Mouse (Mus musculus) kidney, embryonic 15.5 days (tissue): ENCODE measurements around the gene Actn1. TPM values are rescaled to one million over a fixed set of nuclear protein-coding genes. Genes with fewer than 3 reads are reported as not detected.

Source experiments
- ATAC-seq: fragments of 200-750 bp; cut with Nextera tagmentation; replicated peaks from 2 replicates; pipeline ENCODE4 v1.8.0; 2017; ENCODE audit warnings: moderate TSS enrichment; ENCODE audit not compliant: low FRiP score
- H3K27ac ChIP-seq: fragments of 300-500 bp; sonication (generic); 2 replicates; pipeline ENCODE4 v1.5.1; 2015; ENCODE audit warnings: mild to moderate bottlenecking, inconsistent platforms
- H3K27me3 ChIP-seq: fragments of 300-500 bp; sonication (generic); 2 replicates; pipeline ENCODE4 v1.6.1; 2015; ENCODE audit warnings: inconsistent platforms
- H3K36me3 ChIP-seq: fragments of 300-500 bp; sonication (generic); 2 replicates; pipeline ENCODE4 v1.6.1; 2015; ENCODE audit warnings: inconsistent platforms
- H3K4me1 ChIP-seq: fragments of 300-500 bp; sonication (generic); 2 replicates; pipeline ENCODE4 v1.6.1; 2015; ENCODE audit warnings: inconsistent platforms
- H3K4me2 ChIP-seq: fragments of 300-500 bp; sonication (generic); 2 replicates; pipeline ENCODE4 v1.6.1; 2015; ENCODE audit warnings: moderate library complexity, mild to moderate bottlenecking, inconsistent platforms
- H3K4me3 ChIP-seq: fragments of 300-500 bp; sonication (generic); replicated peaks from 2 replicates; pipeline ENCODE4 v1.5.1; 2015; ENCODE audit warnings: mild to moderate bottlenecking, inconsistent platforms
- H3K9ac ChIP-seq: fragments of 300-500 bp; sonication (generic); 2 replicates; pipeline ENCODE4 v1.6.1; 2015; ENCODE audit warnings: mild to moderate bottlenecking, inconsistent platforms
- H3K9me3 ChIP-seq: fragments of 300-500 bp; sonication (generic); replicated peaks from 2 replicates; pipeline ENCODE4 v1.6.1; 2016; ENCODE audit warnings: inconsistent platforms
- WGBS: fragments of 180-500 bp; shearing (Covaris S2); methylation state at CpG from one replicate; pipeline ENCODE4 v1.1.7; 2015; ENCODE audit warnings: mixed read lengths; 5-methylcytosine and 5-hydroxymethylcytosine counted together
- polyA plus RNA-seq: library from polyadenylated mRNA; unstranded; fragments of >200 nt; fragmentation: Nextera tagmentation; extraction: Ambion mirVana; gene quantifications from 2 replicates; pipeline ENCODE4 v1.2.1, GENCODE M21; 2015

The Actn1 gene
- polyA plus RNA-seq, 1 experiment from 2014 or later, result 47.6 TPM

DNA sequence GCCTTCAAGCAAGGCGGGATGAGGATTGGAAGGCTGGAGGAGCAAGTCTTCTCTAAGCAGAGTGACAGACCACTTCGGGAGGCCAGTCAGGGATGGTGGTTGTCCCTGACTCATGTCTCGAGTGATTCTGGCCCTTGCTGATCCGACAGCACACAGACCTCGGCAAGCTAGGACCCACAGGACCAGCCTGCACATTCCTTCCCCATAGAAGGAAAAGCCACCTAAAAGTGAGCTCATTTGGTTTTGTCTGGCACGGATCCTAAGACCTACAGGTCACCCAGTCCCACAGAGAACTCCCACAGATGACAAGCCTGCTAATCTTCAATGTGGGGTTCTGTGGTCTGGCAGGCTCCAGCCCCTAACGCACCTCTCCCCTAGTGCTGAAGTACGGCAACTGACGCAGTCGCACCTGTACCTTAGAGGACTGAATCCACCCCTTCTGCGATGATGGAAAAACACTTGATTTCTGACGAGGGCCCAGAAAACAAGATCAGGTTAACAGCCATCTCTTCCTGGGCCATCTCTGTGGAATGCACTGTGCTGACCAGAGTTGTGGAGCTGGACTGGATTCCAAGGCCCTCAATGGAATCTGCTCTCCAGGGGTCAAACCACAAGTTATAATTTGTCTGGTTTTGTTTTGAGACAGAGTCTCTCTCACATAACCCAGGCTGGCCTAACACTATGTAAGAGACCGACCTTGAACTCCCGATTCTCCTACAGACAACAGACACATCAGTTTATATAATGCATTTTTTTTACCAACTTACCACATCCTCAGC lies 39.7 kb downstream of the Actn1 start:
- H3K9ac ChIP-seq, result no peak overlapping the region
- no peaks in the 10 kb centered on the region for H3K9me3 ChIP-seq
- WGBS, result 66% methylated on average over 14 of the region's 14 CpGs
- peak overlapping the region; percentile 42 for H3K27ac ChIP-seq
- H3K36me3 ChIP-seq, result peaks cover 5% of the 10 kb centered on the region; the same call in 1 of the 2 replicates
- peaks cover 88% of the 10 kb centered on the region for H3K4me1 ChIP-seq
- H3K4me3 ChIP-seq, result no peak overlapping the region
- no peak overlapping the region for H3K4me2 ChIP-seq
- ATAC-seq, result no peak; the same call in 1 of the 2 replicates
- H3K27me3 ChIP-seq, result no peaks in the 10 kb centered on the region

DNA sequence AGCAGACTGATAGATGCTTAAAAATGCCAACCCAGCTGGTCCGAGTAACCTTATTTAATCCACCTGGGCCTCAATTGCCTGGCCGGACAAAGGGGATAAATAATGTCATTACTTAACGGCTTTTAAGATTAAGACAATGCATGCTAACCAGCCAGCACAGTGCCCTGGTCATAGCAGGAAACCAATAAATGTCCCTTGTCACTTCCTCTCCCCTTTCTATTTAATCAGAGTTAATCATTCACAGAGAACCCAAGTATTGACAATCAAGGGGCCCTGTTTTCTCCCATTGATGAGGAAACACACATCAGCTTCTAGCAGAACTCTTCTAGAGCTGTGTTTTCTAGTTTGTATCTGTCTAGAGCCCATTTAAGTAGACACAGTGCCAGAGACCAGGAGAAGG lies 41.4 kb downstream of the Actn1 start:
- Histone ChIP-seq H3K9ac (no peak overlapping the region), H3K4me1 (peaks cover 91% of the 10 kb centered on the region), H3K36me3 (peaks cover 5% of the 10 kb centered on the region; the same call in 1 of the 2 replicates), H3K4me3 (no peak overlapping the region), H3K4me2 (no peak overlapping the region), H3K27me3 (no peaks in the 10 kb centered on the region), H3K9me3 (no peaks in the 10 kb centered on the region), H3K27ac (peak overlapping the region; percentile 84; the same call in 1 of the 2 replicates)
- 47% methylated on average over 3 of the region's 3 CpGs for WGBS
- ATAC-seq, result no peak

DNA sequence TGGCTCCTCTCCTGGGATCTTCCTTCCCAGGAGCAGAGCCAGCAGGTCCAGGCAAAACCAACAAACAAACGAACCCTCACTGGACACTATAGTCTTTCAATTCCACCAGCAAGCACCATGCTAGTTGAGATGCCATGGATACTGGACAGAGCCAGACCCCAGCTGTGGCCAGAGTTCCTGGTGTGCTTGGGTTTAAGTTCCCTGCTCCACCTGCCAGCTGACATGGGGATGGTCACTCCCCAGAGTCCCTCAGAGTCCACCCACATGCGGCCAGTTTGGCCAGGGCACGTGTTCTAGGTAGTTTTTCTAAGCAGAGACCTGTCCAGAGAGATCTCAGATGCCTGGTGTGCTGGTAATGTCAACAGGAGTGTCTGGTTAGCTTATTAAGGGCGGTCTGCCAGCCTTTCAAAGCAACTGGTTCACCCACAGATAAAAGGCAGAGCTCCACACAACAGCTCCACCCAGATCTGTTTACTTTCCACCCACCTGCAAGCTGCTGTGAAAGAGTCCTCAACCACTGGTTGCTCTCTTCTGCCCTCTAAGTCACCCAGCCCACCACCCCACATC lies 42.0 kb downstream of the Actn1 start:
- peaks cover 91% of the 10 kb centered on the region for H3K4me1 ChIP-seq
- 72% methylated on average over 4 of the region's 4 CpGs for WGBS

DNA sequence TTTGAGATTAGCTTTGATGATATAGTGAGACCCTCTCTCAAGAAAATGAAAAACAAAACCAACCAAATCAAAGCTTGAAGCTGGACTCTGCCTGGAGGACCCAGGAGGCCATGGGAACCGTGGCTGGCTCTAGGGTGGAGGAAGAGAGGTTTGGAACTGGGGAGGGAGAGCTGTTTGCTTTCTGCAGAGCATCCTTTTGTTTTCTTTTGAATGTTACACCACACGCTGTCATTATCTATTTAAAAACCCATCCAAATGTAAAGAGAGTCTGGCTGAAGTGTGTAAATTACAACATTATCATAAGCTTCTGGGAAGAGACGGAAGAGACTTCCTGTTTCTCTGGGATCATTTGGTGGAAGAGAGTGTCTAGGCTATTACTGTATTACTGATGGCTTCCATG lies 43.1 kb downstream of the Actn1 start:
- no peaks in the 10 kb centered on the region for H3K27me3 ChIP-seq
- no peak overlapping the region for H3K4me3 ChIP-seq
- peak overlapping the region; percentile 84 for H3K27ac ChIP-seq
- H3K4me1 ChIP-seq, result peaks cover 93% of the 10 kb centered on the region
- H3K9ac ChIP-seq, result no peak overlapping the region
- no peak for ATAC-seq
- no peaks in the 10 kb centered on the region for H3K9me3 ChIP-seq
- H3K4me2 ChIP-seq, result no peak overlapping the region
- WGBS, result 51% methylated on average over 3 of the region's 3 CpGs
- peaks cover 4% of the 10 kb centered on the region; the same call in 1 of the 2 replicates for H3K36me3 ChIP-seq

More for the DNA sequence above, 42.0 kb downstream of the Actn1 start:
- Histone ChIP-seq H3K27ac (peak overlapping the region; percentile 84), H3K4me2 (no peak overlapping the region), H3K4me3 (no peak overlapping the region), H3K9me3 (no peaks in the 10 kb centered on the region), H3K27me3 (no peaks in the 10 kb centered on the region), H3K36me3 (peaks cover 5% of the 10 kb centered on the region; the same call in 1 of the 2 replicates), H3K9ac (no peak overlapping the region)
- no peak for ATAC-seq

DNA sequence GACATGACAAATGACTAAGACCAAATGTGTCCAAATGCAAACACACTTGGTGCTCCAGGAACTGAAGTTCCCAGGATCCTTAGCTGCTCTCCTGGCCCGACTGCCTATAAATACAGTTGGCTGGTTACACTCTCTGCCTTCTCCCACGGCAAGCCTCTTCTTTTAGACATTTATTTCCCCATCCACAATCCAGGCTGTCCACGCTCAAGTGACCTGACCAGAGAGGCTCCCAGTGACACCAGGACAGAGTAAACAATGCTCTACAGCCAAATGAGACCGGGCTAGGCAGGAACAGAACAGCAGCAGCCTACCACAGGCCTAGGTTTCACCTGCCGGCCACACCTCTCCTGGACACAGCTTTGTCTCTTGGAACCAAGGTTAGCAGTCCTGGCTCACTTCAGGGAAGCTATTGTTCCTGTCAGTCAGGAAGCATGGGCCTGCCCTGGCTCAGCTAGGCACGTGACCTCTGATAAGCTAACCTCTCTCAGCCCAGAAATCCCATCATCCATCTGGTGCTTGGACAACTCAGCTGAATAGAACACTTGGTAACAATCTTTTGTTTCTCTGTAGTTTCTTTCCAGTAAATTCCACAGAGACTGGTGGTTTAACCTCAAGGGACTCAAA lies 43.8 kb downstream of the Actn1 start:
- peak; percentile 44 for ATAC-seq
- H3K4me3 ChIP-seq, result no peak overlapping the region
- H3K4me2 ChIP-seq, result no peak overlapping the region
- H3K9me3 ChIP-seq, result no peaks in the 10 kb centered on the region
- H3K27ac ChIP-seq, result peak overlapping the region; percentile 84
- no peaks in the 10 kb centered on the region for H3K36me3 ChIP-seq
- 19% methylated on average over 6 of the region's 6 CpGs for WGBS
- H3K27me3 ChIP-seq, result no peaks in the 10 kb centered on the region
- H3K4me1 ChIP-seq, result peaks cover 93% of the 10 kb centered on the region
- no peak overlapping the region for H3K9ac ChIP-seq

DNA sequence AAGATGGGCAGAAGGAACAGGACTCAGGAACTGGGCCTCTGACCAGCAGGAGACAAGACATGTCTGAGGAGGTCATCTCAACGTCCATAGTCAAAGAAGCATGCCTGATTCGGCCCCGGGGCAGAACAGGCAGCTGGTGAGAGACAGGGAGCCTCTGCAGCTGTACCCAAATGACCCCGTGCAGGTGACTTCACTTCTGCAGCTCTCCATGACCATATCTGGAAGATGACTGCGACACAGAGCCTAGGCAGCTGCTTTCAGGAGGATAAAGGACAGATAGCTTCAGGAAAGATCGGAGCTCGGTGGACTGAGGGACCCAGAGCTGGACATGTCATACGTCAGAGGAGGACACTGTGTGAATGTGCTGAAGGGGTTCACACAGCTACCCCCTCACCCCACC lies 46.4 kb downstream of the Actn1 start:
- H3K27ac ChIP-seq, result no peak overlapping the region
- H3K9ac ChIP-seq, result no peak overlapping the region
- no peak for ATAC-seq
- H3K4me1 ChIP-seq, result peaks cover 90% of the 10 kb centered on the region
- H3K27me3 ChIP-seq, result no peaks in the 10 kb centered on the region
- 71% methylated on average over 8 of the region's 8 CpGs for WGBS
- no peak overlapping the region for H3K4me2 ChIP-seq
- H3K36me3 ChIP-seq, result peaks cover 3% of the 10 kb centered on the region; the same call in 1 of the 2 replicates
- H3K4me3 ChIP-seq, result no peak overlapping the region
- no peaks in the 10 kb centered on the region for H3K9me3 ChIP-seq

GRCm38 (mm10) chr12:80213263-80213662 lies 46.9 kb downstream of the Actn1 start:
- Histone ChIP-seq H3K36me3 (peaks cover 3% of the 10 kb centered on the region; the same call in 1 of the 2 replicates), H3K4me2 (no peak overlapping the region), H3K4me1 (peaks cover 90% of the 10 kb centered on the region), H3K27ac (no peak overlapping the region), H3K9me3 (no peaks in the 10 kb centered on the region), H3K9ac (no peak overlapping the region), H3K4me3 (no peak overlapping the region), H3K27me3 (no peaks in the 10 kb centered on the region)
- WGBS, result 33% methylated on average over 4 of the region's 4 CpGs
- ATAC-seq, result no peak

GRCm38 (mm10) chr12:80210791-80211612 lies 49.2 kb downstream of the Actn1 start:
- H3K27me3 ChIP-seq, result no peaks in the 10 kb centered on the region
- H3K27ac ChIP-seq, result peak overlapping the region; percentile 64
- H3K9ac ChIP-seq, result no peak overlapping the region
- no peaks in the 10 kb centered on the region for H3K9me3 ChIP-seq
- WGBS, result 42% methylated on average over 4 of the region's 4 CpGs
- H3K36me3 ChIP-seq, result peaks cover 21% of the 10 kb centered on the region
- ATAC-seq, result no peak
- H3K4me1 ChIP-seq, result peaks cover 67% of the 10 kb centered on the region
- no peak overlapping the region for H3K4me2 ChIP-seq
- H3K4me3 ChIP-seq, result no peak overlapping the region

- H3K9ac ChIP-seq, result no peak overlapping the region
- ATAC-seq, result no peak
- no peak overlapping the region for H3K27ac ChIP-seq
- H3K4me3 ChIP-seq, result no peak overlapping the region
- 83% methylated on average over 4 of the region's 4 CpGs for WGBS
- H3K4me1 ChIP-seq, result peaks cover 57% of the 10 kb centered on the region
- H3K27me3 ChIP-seq, result no peaks in the 10 kb centered on the region
- peaks cover 32% of the 10 kb centered on the region for H3K36me3 ChIP-seq
- H3K9me3 ChIP-seq, result no peaks in the 10 kb centered on the region
- no peak overlapping the region for H3K4me2 ChIP-seq
These were observed 50.3 kb downstream of the Actn1 start for GRCm38 (mm10) chr12:80209914-80210313.

DNA sequence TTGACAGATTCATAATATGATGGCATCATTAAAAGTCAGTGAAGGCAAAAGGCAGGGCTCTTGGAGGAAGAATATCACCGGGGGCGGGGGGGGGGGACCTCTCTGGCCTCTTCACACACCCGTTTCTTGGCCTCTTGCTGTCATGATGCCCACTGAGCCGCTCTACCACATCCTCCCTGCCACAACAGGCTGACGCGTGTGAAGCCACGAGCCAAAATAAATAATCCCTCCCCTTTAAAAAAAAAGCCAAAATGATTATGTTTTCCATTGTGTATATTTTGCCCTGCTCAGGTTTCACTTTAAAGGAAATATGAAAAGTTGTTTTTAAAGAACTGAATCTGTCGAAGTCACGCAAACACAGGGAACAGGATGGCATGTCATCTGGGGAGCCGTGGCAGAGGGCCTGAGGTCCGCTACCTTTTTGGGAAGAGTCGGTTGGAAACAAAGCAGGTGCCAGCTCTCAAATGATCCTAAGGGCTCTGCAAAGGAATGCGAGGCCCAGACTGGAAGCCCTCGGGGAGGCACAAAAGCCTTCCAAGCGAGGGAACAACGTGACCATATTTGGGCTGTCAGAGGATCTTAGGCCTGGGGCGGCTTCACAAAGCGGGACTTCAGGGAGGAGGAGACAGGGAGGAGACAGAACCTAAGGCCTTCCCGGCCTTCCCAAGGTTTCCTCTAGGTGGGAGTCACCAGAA lies 51.9 kb downstream of the Actn1 start:
- Histone ChIP-seq H3K36me3 (peaks cover 48% of the 10 kb centered on the region), H3K27ac (peak overlapping the region; percentile 66), H3K9ac (no peak overlapping the region; the same call in 1 of the 2 replicates), H3K4me2 (no peak overlapping the region), H3K27me3 (no peaks in the 10 kb centered on the region), H3K4me3 (no peak overlapping the region), H3K9me3 (no peaks in the 10 kb centered on the region), H3K4me1 (peaks cover 41% of the 10 kb centered on the region)
- no peak for ATAC-seq
- 50% methylated on average over 19 of the region's 19 CpGs for WGBS

GRCm38 (mm10) chr12:80203284-80203683 lies 56.9 kb downstream of the Actn1 start:
- Histone ChIP-seq H3K9me3 (no peaks in the 10 kb centered on the region), H3K27ac (no peak overlapping the region), H3K4me1 (peaks cover 11% of the 10 kb centered on the region; the same call in 1 of the 2 replicates), H3K4me3 (no peak overlapping the region), H3K27me3 (no peaks in the 10 kb centered on the region), H3K36me3 (peaks cover 69% of the 10 kb centered on the region), H3K4me2 (no peak overlapping the region), H3K9ac (no peak overlapping the region)
- ATAC-seq, result no peak
- 84% methylated on average over 4 of the region's 4 CpGs for WGBS
